Mouse (Mus musculus) CH12.LX (cell line): ENCODE results near the gene Rpl38. TPM values are rescaled to one million over a fixed set of nuclear protein-coding genes. Genes with fewer than 3 reads are reported as not detected.

Experiments
- DNase-seq: peaks from one replicate; pipeline ENCODE4 v3.0.0-alpha.2; 2013; ENCODE audit errors: extremely low read depth
- H3K27ac ChIP-seq: 2 replicates; pipeline ENCODE4 v1.5.1; 2012; ENCODE audit warnings: low read depth, mild to moderate bottlenecking, control low read depth, moderate library complexity; ENCODE audit not compliant: insufficient read depth
- H3K27me3 ChIP-seq: replicated peaks from 2 replicates; pipeline ENCODE3; 2012; ENCODE audit warnings: inconsistent platforms
- H3K36me3 ChIP-seq, 2 experiments: replicated peaks in 1 of 2; 2 replicates each; pipeline versions ENCODE3 to v1.6.1; 2012; ENCODE audit warnings: inconsistent platforms in 1 of 2, low read length in 1 of 2, mild to moderate bottlenecking in 1 of 2, mixed read lengths in 1 of 2, moderate library complexity in 1 of 2; ENCODE audit not compliant: control insufficient read depth in 1 of 2, insufficient read depth in 1 of 2
- H3K4me1 ChIP-seq, 2 experiments: 2 replicates each; pipeline ENCODE4 v1.6.1; 2012; ENCODE audit warnings: inconsistent platforms in 1 of 2, moderate library complexity in 1 of 2; ENCODE audit not compliant: insufficient read depth in 2 of 2, control insufficient read depth in 1 of 2
- H3K4me2 ChIP-seq: 2 replicates; pipeline ENCODE4 v1.6.1; 2012; ENCODE audit warnings: low read depth, mild to moderate bottlenecking, control low read depth; ENCODE audit not compliant: poor library complexity, insufficient read depth, severe bottlenecking
- H3K4me3 ChIP-seq, 3 experiments: fragments of 150-350 bp in 1 of 3; sonication (generic) in 1 of 3; replicated peaks in 1 of 3; 2 replicates each; pipeline versions ENCODE3 to v1.5.1; 2011 to 2012; ENCODE audit warnings: low read depth in 2 of 3, low read length in 2 of 3, mild to moderate bottlenecking in 2 of 3, moderate library complexity in 2 of 3, control low read depth in 1 of 3, improper control_type of control experiment in 1 of 3, inconsistent platforms in 1 of 3, mixed read lengths in 1 of 3; ENCODE audit not compliant: poor library complexity in 1 of 3
- H3K79me2 ChIP-seq: replicated peaks from 2 replicates; pipeline ENCODE4 v1.6.1; 2012; ENCODE audit warnings: mild to moderate bottlenecking, moderate library complexity; ENCODE audit not compliant: control insufficient read depth, poor library complexity, insufficient read depth, severe bottlenecking; ENCODE audit errors: extremely low read depth
- H3K9ac ChIP-seq: 2 replicates; pipeline ENCODE4 v1.6.1; 2012; ENCODE audit warnings: low read depth, mild to moderate bottlenecking, control low read depth, moderate library complexity; ENCODE audit not compliant: insufficient read depth
- H3K9me3 ChIP-seq: replicated peaks from 2 replicates; pipeline ENCODE3; 2012; ENCODE audit warnings: low read length, inconsistent platforms, mixed read lengths
- BHLHE40 ChIP-seq: IDR thresholded peaks from 2 replicates; pipeline ENCODE4 v1.6.1; 2011; ENCODE audit warnings: mild to moderate bottlenecking, low read depth, low read length, improper control_type of control experiment
- CHD1 ChIP-seq: IDR thresholded peaks from 2 replicates; pipeline ENCODE4 v1.6.1; 2012; ENCODE audit warnings: low read depth, low read length, improper control_type of control experiment, inconsistent platforms
- CTCF ChIP-seq, 2 experiments: IDR thresholded peaks in 1 of 2; conservative IDR thresholded peaks in 1 of 2; 2 replicates each; pipeline ENCODE4 v1.5.1; 2011 to 2012; ENCODE audit warnings: low read depth in 2 of 2, low read length in 2 of 2, improper control_type of control experiment in 1 of 2, inconsistent platforms in 1 of 2, mild to moderate bottlenecking in 1 of 2, moderate library complexity in 1 of 2
- EP300 ChIP-seq: IDR thresholded peaks from 2 replicates; pipeline ENCODE4 v1.6.1; 2011; ENCODE audit warnings: low read length, improper control_type of control experiment
- ETS1 ChIP-seq: conservative IDR thresholded peaks from 2 replicates; pipeline ENCODE4 v1.6.1; 2012; ENCODE audit warnings: low read depth, mild to moderate bottlenecking, inconsistent platforms, low read length, improper control_type of control experiment, moderate library complexity
- GABPA ChIP-seq: IDR thresholded peaks from 2 replicates; pipeline ENCODE4 v1.6.1; 2012; ENCODE audit warnings: low read depth, low read length, improper control_type of control experiment, inconsistent platforms; ENCODE audit not compliant: insufficient replicate concordance
- HCFC1 ChIP-seq: IDR thresholded peaks from 2 replicates; pipeline ENCODE4 v1.6.1; 2012; ENCODE audit warnings: low read depth, mild to moderate bottlenecking, inconsistent platforms, low read length, improper control_type of control experiment
- IRF4 ChIP-seq: IDR thresholded peaks from 2 replicates; pipeline ENCODE4 v1.6.1; 2014; ENCODE audit warnings: low read depth, mild to moderate bottlenecking, inconsistent platforms, low read length, improper control_type of control experiment
- JUN ChIP-seq: IDR thresholded peaks from 2 replicates; pipeline ENCODE4 v1.6.1; 2011; ENCODE audit warnings: low read depth, mild to moderate bottlenecking, low read length, improper control_type of control experiment, moderate library complexity; ENCODE audit not compliant: insufficient read depth
- JUND ChIP-seq: conservative IDR thresholded peaks from 2 replicates; pipeline ENCODE4 v1.6.1; 2011; ENCODE audit warnings: low read depth, low read length, improper control_type of control experiment
- KAT2A ChIP-seq: IDR thresholded peaks from 2 replicates; pipeline ENCODE4 v1.6.1; 2012; ENCODE audit warnings: low read length, improper control_type of control experiment, inconsistent platforms; ENCODE audit not compliant: insufficient replicate concordance
- MAX ChIP-seq: IDR thresholded peaks from 2 replicates; pipeline ENCODE4 v1.6.1; 2011; ENCODE audit warnings: low read length, improper control_type of control experiment
- MEF2A ChIP-seq: IDR thresholded peaks from 2 replicates; pipeline ENCODE4 v1.6.1; 2014; ENCODE audit warnings: low read depth, mild to moderate bottlenecking, inconsistent platforms, low read length, improper control_type of control experiment, borderline replicate concordance
- MXI1 ChIP-seq: IDR thresholded peaks from 2 replicates; pipeline ENCODE4 v1.6.1; 2011; ENCODE audit warnings: mild to moderate bottlenecking, low read depth, low read length, improper control_type of control experiment
- NELFE ChIP-seq: IDR thresholded peaks from 2 replicates; pipeline ENCODE4 v1.6.1; 2011; ENCODE audit warnings: low read depth, low read length, improper control_type of control experiment
- PAX5 ChIP-seq: IDR thresholded peaks from 2 replicates; pipeline ENCODE4 v1.6.1; 2012; ENCODE audit warnings: low read length, inconsistent platforms, mixed read lengths
- POLR2A ChIP-seq: IDR thresholded peaks from 2 replicates; pipeline ENCODE4 v1.6.1; 2011; ENCODE audit warnings: low read depth, mild to moderate bottlenecking, improper control_type of control experiment, low read length
- RAD21 ChIP-seq: IDR thresholded peaks from 2 replicates; pipeline ENCODE4 v1.6.1; 2011; ENCODE audit warnings: low read depth, mild to moderate bottlenecking, low read length, improper control_type of control experiment, moderate library complexity
- RCOR1 ChIP-seq: conservative IDR thresholded peaks from 2 replicates; pipeline ENCODE4 v1.6.1; 2012; ENCODE audit warnings: low read depth, mild to moderate bottlenecking, inconsistent platforms, low read length, improper control_type of control experiment
- SIN3A ChIP-seq: IDR thresholded peaks from 2 replicates; pipeline ENCODE4 v1.6.1; 2012; ENCODE audit warnings: low read length, improper control_type of control experiment, inconsistent platforms
- SMC3 ChIP-seq: IDR thresholded peaks from 2 replicates; pipeline ENCODE4 v1.6.1; 2011; ENCODE audit warnings: low read depth, low read length, improper control_type of control experiment
- TBP ChIP-seq: conservative IDR thresholded peaks from 2 replicates; pipeline ENCODE4 v1.6.1; 2011; ENCODE audit warnings: low read depth, low read length, improper control_type of control experiment
- TCF12 ChIP-seq: IDR thresholded peaks from 2 replicates; pipeline ENCODE4 v1.6.1; 2014; ENCODE audit warnings: low read depth, mild to moderate bottlenecking, inconsistent platforms, low read length, improper control_type of control experiment
- UBTF ChIP-seq: IDR thresholded peaks from 2 replicates; pipeline ENCODE4 v1.6.1; 2012; ENCODE audit warnings: low read depth, mild to moderate bottlenecking, inconsistent platforms, low read length, improper control_type of control experiment, moderate library complexity
- USF1 ChIP-seq: IDR thresholded peaks from 2 replicates; pipeline ENCODE4 v1.6.1; 2014; ENCODE audit warnings: low read depth, mild to moderate bottlenecking, inconsistent platforms, low read length, improper control_type of control experiment
- USF2 ChIP-seq: conservative IDR thresholded peaks from 2 replicates; pipeline ENCODE4 v1.6.1; 2011; ENCODE audit warnings: low read depth, low read length, improper control_type of control experiment
- ZNF384 ChIP-seq: IDR thresholded peaks from 2 replicates; pipeline ENCODE4 v1.6.1; 2012; ENCODE audit warnings: low read depth, low read length, improper control_type of control experiment, inconsistent platforms
- dilution Hi-C: fragments of 300-500 bp; cut with MboI; formaldehyde crosslinking; loops from 2 replicates; pipeline ENCODE4 v1.14.3; 2020; ENCODE audit warnings: low sequenced_read_pairs; ENCODE audit not compliant: extremely low pct_unique_long_range_greater_than_20kb, extremely low pct_ligation_motif_present
- in situ Hi-C: fragments of 300-500 bp; cut with MboI; formaldehyde crosslinking; loops from 3 replicates; pipeline ENCODE4 v1.14.3; 2019; ENCODE audit warnings: low sequenced_read_pairs, low pct_ligation_motif_present, low pct_unique_long_range_greater_than_20kb, mixed read lengths
- polyA plus RNA-seq: library from polyadenylated mRNA; unstranded; fragments of >175 nt; gene quantifications from 2 replicates; pipeline ENCODE4 v1.2.1, GENCODE M21; 2012; ENCODE audit warnings: low read depth; ENCODE audit not compliant: insufficient read length
- total RNA-seq, 2 experiments: library from RNA; depleted of rRNA; stranded (reverse); fragments of 300-350 nt in 1 of 2; fragments of >200 nt in 1 of 2; gene quantifications; 2 replicates each; pipeline ENCODE4 v1.2.3; 2012 to 2014

Gene Rpl38
- total and polyA plus RNA-seq, 3 experiments, result 1,435 to 5,556 (median 4,204) TPM

DNA sequence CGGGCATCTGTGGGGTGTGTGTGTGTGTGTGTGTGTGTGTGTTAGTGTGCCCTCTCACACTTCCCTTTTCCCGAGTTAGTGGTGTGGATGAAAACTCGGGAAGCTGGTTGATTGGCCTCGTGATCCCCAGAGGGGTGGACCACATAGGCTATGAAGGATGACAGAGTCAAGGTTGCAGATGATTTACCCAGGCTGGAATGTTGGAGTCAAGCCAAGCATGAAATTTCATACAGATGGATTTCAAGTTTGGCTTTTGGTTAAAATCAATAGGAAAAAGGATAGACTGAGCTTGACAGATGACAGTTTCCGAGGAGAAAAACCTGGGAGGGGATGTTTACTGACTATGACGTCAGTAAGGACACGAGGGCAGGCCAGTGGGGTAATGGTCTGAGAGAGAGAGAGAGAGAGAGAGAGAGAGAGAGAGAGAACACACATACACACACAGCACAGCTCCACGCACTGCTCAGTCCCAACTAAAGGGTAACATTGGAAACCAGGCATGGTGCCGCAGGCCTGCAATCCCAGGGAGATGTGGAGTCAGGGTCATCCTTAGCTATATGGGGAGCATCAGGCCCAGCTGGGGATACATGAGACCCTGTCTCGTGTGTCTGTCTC is 19.4 kb downstream of the Rpl38 start:
- Histone ChIP-seq H3K27ac (no peak overlapping the region), H3K4me1 (peaks cover 5 to 44% of the 10 kb centered on the region in 2 experiments), H3K4me2 (no peak overlapping the region), H3K27me3 (no peaks in the 10 kb centered on the region), H3K36me3 (peaks cover 0 to 22% of the 10 kb centered on the region in 2 experiments), H3K9me3 (no peaks in the 10 kb centered on the region), H3K79me2 (no peaks in the 10 kb centered on the region), H3K4me3 (no peak overlapping the region), H3K9ac (no peak overlapping the region)
- dilution Hi-C loops (no loop called here), in situ Hi-C loops (no loop called here)
- no peak for TF ChIP-seq EP300
- TF ChIP-seq MAX, result no peak
- no peak for TF ChIP-seq MXI1
- TF ChIP-seq HCFC1, result no peak
- TF ChIP-seq MEF2A, result no peak
- no peak for TF ChIP-seq KAT2A
- no peak for TF ChIP-seq TBP
- TF ChIP-seq PAX5, result no peak
- TF ChIP-seq ZNF384, result no peak
- TF ChIP-seq UBTF, result no peak
- TF ChIP-seq RAD21, result no peak
- no peak for TF ChIP-seq JUN
- TF ChIP-seq CHD1, result no peak
- no peak for TF ChIP-seq JUND
- TF ChIP-seq RCOR1, result no peak
- TF ChIP-seq POLR2A, result no peak
- DNase-seq, result no peak

DNA sequence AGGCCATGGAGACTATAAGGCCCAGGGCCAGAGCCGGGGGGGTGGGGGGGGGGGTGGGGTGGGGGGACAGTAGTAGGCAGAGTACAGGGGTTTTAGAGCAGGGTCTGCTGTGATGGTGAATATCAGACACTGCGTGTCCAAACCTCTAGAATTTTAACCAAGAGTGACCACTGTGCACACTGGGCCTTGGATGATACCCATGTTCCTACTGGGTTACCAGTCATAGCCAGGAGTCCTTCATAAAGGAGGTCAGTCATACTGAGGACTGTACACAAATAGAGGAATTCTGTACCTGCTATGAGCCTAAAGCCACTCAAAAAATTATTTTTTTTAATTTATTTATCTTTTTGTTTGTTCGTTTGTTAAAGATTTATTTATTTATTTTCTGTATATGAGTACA is 20.4 kb downstream of the Rpl38 start:
- H3K27me3 ChIP-seq, result no peaks in the 10 kb centered on the region
- H3K4me1 ChIP-seq, result peaks cover 5 to 40% of the 10 kb centered on the region in 2 experiments
- H3K79me2 ChIP-seq, result no peaks in the 10 kb centered on the region
- no peak for DNase-seq
- TF ChIP-seq BHLHE40 (no peak), ETS1 (no peak), MAX (no peak), USF2 (no peak), CTCF (conservative IDR thresholded peaks at IDR 0.05 in 1 of 2, IDR thresholded peaks at IDR 0.05 in 1 of 2; ENCODE audit: low read depth in 2 of 2, low read length in 2 of 2) (no peak), SMC3 (no peak), IRF4 (no peak), NELFE (no peak), TBP (no peak), EP300 (no peak), USF1 (no peak), UBTF (no peak), ZNF384 (no peak), CHD1 (no peak), RCOR1 (no peak), TCF12 (no peak), KAT2A (no peak), SIN3A (no peak), MEF2A (no peak), GABPA (no peak)
- H3K4me3 ChIP-seq, result no peak overlapping the region
- no peak overlapping the region for H3K4me2 ChIP-seq
- peaks cover 0 to 15% of the 10 kb centered on the region in 2 experiments for H3K36me3 ChIP-seq
- dilution Hi-C loops (no loop called here), in situ Hi-C loops (no loop called here)
- no peak overlapping the region for H3K27ac ChIP-seq
- no peaks in the 10 kb centered on the region for H3K9me3 ChIP-seq
- H3K9ac ChIP-seq, result no peak overlapping the region
